Mouse (Mus musculus) liver, adult 2 months (tissue): Measurements from ENCODE around the gene Wasf3. TPM values are rescaled to one million over a fixed set of nuclear protein-coding genes. Genes with fewer than 3 reads are reported as not detected.

Experiments used
- DNase-seq: peaks from one replicate; pipeline ENCODE4 v3.0.0-alpha.2; 2011; ENCODE audit warnings: low read depth, low spot score; ENCODE audit errors: extremely low read depth
- H3K27ac ChIP-seq: fragments of 200-500 bp; replicated peaks from 2 replicates; pipeline ENCODE4 v1.5.1; 2012; ENCODE audit warnings: low read depth, mild to moderate bottlenecking, control low read depth, inconsistent platforms, low read length; ENCODE audit not compliant: insufficient read depth
- H3K27me3 ChIP-seq: fragments of 200-500 bp; 2 replicates; pipeline ENCODE4 v1.6.1; 2012; ENCODE audit warnings: mild to moderate bottlenecking, moderate library complexity, low read length, inconsistent platforms; ENCODE audit not compliant: control insufficient read depth, insufficient read depth
- H3K36me3 ChIP-seq: fragments of 200-500 bp; 2 replicates; pipeline ENCODE4 v1.6.1; 2012; ENCODE audit warnings: low read length, inconsistent platforms; ENCODE audit not compliant: control insufficient read depth, insufficient read depth
- H3K4me1 ChIP-seq: fragments of 200-500 bp; 2 replicates; pipeline ENCODE4 v1.6.1; 2011; ENCODE audit warnings: low read length; ENCODE audit not compliant: control insufficient read depth, insufficient read depth
- H3K4me3 ChIP-seq: fragments of 200-500 bp; 2 replicates; pipeline ENCODE4 v1.5.1; 2011; ENCODE audit warnings: low read depth, mild to moderate bottlenecking, control low read depth, low read length, moderate library complexity; ENCODE audit not compliant: insufficient read depth
- H3K79me2 ChIP-seq: fragments of 200-500 bp; 2 replicates; pipeline ENCODE4 v1.6.1; 2012; ENCODE audit warnings: inconsistent platforms, mild to moderate bottlenecking, low read length, moderate library complexity; ENCODE audit not compliant: control insufficient read depth, insufficient read depth
- H3K9ac ChIP-seq: fragments of 200-500 bp; 2 replicates; pipeline ENCODE4 v1.6.1; 2012; ENCODE audit warnings: low read depth, mild to moderate bottlenecking, control low read depth, inconsistent platforms, low read length
- CTCF ChIP-seq: fragments of 200-500 bp; IDR thresholded peaks from 2 replicates; pipeline ENCODE4 v1.5.1; 2011; ENCODE audit warnings: low read depth, low read length, control low read depth
- POLR2A ChIP-seq: fragments of 200-500 bp; IDR thresholded peaks from 2 replicates; pipeline ENCODE4 v1.6.1; 2011; ENCODE audit warnings: low read length, control low read depth; ENCODE audit not compliant: insufficient read depth; ENCODE audit errors: extremely low read depth
- WGBS: fragments of 180-500 bp; shearing (Covaris S2); methylation state at CpG from one replicate; pipeline ENCODE4 v1.1.7; 2018; 5-methylcytosine and 5-hydroxymethylcytosine counted together
- polyA plus RNA-seq: library from polyadenylated mRNA; depleted of rRNA; stranded (reverse); fragments of >200 nt; gene quantifications from 2 replicates; pipeline ENCODE4 v1.2.3, GENCODE M21; 2012
- total RNA-seq: library from RNA; depleted of rRNA; stranded (reverse); fragments of >200 nt; gene quantifications from 2 replicates; pipeline ENCODE4 v1.2.3, GENCODE M21; 2014

Gene Wasf3
- total and polyA plus RNA-seq, 2 experiments = 0.02 to 0.09 TPM

- Histone ChIP-seq H3K36me3 (no peaks in the 10 kb centered on the region), H3K79me2 (no peaks in the 10 kb centered on the region), H3K27me3 (no peaks in the 10 kb centered on the region), H3K9ac (no peak overlapping the region), H3K4me1 (no peaks in the 10 kb centered on the region), H3K27ac (no peak overlapping the region), H3K4me3 (no peak overlapping the region)
- DNase-seq = no peak
- TF ChIP-seq POLR2A (no peak), CTCF (no peak)
- 92% methylated on average over 6 of the region's 6 CpGs for WGBS
Measured at GRCm38 (mm10) chr5:146453556-146453955, 68.8 kb downstream of the Wasf3 start.

- 45% methylated on average over 8 of the region's 8 CpGs for WGBS
- Histone ChIP-seq H3K9ac (no peak overlapping the region), H3K27ac (no peak overlapping the region), H3K4me3 (no peak overlapping the region), H3K27me3 (no peaks in the 10 kb centered on the region), H3K36me3 (no peaks in the 10 kb centered on the region), H3K79me2 (no peaks in the 10 kb centered on the region), H3K4me1 (no peaks in the 10 kb centered on the region)
- peak; percentile 47 for DNase-seq
- TF ChIP-seq POLR2A (no peak), CTCF (no peak)
Measured at GRCm38 (mm10) chr5:146461612-146462011, 76.8 kb downstream of the Wasf3 start.

GRCm38 (mm10) chr5:146466663-146467062 is 81.9 kb downstream of the Wasf3 start:
- Histone ChIP-seq H3K79me2 (no peaks in the 10 kb centered on the region), H3K27ac (no peak overlapping the region), H3K9ac (no peak overlapping the region), H3K36me3 (no peaks in the 10 kb centered on the region), H3K4me3 (no peak overlapping the region), H3K27me3 (no peaks in the 10 kb centered on the region), H3K4me1 (no peaks in the 10 kb centered on the region)
- whole genome bisulfite sequencing = 92% methylated on average over 19 of the region's 19 CpGs
- TF ChIP-seq CTCF = no peak
- no peak for TF ChIP-seq POLR2A
- no peak for DNase-seq

DNA sequence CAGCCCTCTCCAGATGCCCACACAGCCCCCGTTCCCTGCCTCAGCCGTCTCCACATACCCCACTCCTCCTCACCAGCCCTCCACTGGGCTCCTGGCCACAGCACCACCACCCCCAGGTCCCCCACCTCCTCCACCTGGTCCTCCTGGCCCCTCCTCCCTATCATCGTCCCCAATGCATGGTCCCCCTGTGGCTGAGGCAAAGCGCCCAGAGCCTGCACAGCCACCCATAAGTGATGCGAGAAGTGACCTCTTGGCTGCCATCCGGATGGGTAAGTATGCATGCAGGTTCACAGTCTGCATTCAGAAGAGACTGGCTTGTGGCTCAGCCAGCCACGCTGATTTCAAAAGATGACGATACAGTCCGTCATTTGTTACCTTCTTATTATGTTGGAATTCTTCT is 83.5 kb downstream of the Wasf3 start:
- DNase-seq = no peak
- Histone ChIP-seq H3K79me2 (no peaks in the 10 kb centered on the region), H3K4me1 (no peaks in the 10 kb centered on the region), H3K9ac (no peak overlapping the region), H3K27me3 (no peaks in the 10 kb centered on the region), H3K4me3 (no peak overlapping the region), H3K27ac (no peak overlapping the region), H3K36me3 (no peaks in the 10 kb centered on the region)
- 93% methylated on average over 9 of the region's 9 CpGs for WGBS
- no peak for TF ChIP-seq POLR2A
- no peak for TF ChIP-seq CTCF

DNA sequence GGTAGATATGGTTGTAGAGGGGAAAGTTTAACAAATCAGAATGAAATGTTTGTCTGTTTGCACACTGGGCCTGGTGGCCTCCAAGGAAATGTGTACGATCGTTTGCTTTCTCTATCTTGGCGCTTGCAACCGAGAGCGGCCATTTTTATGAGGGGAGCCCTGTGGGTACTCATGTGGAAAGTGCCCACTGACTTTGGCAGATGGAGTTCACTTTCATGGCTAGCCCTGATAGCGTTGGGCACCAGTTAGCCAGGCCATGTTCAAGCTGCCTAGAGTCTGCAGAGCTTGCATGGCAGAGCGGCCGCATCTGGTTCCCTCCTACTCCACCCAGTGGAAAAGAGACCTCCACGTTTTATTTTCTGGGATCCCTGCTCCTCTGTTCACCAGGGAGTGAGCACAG is 86.0 kb downstream of the Wasf3 start:
- Histone ChIP-seq H3K4me1 (no peaks in the 10 kb centered on the region), H3K36me3 (no peaks in the 10 kb centered on the region), H3K4me3 (no peak overlapping the region), H3K9ac (no peak overlapping the region), H3K27ac (no peak overlapping the region), H3K27me3 (no peaks in the 10 kb centered on the region), H3K79me2 (no peaks in the 10 kb centered on the region)
- TF ChIP-seq POLR2A = no peak
- TF ChIP-seq CTCF = no peak
- 83% methylated on average over 9 of the region's 9 CpGs for WGBS
- no peak for DNase-seq

GRCm38 (mm10) chr5:146471311-146471710 is 86.5 kb downstream of the Wasf3 start:
- peak; percentile 37 for DNase-seq
- no peaks in the 10 kb centered on the region for H3K4me1 ChIP-seq

More at GRCm38 (mm10) chr5:146471311-146471710, 86.5 kb downstream of the Wasf3 start:
- Histone ChIP-seq H3K27ac (no peak overlapping the region), H3K79me2 (no peaks in the 10 kb centered on the region), H3K27me3 (no peaks in the 10 kb centered on the region), H3K36me3 (no peaks in the 10 kb centered on the region), H3K4me3 (no peak overlapping the region), H3K9ac (no peak overlapping the region)
- WGBS = 24% methylated on average over 5 of the region's 5 CpGs
- TF ChIP-seq CTCF = no peak
- no peak for TF ChIP-seq POLR2A
